Mouse (Mus musculus) testis, adult 2 months (tissue): Measurements from ENCODE around the gene Scly. TPM values are rescaled to one million over a fixed set of nuclear protein-coding genes. Genes with fewer than 3 reads are reported as not detected.

Experiments
- H3K27ac ChIP-seq: fragments of 200-500 bp; 2 replicates; pipeline ENCODE4 v1.5.1; 2012; ENCODE audit warnings: low read depth, low read length; ENCODE audit not compliant: control insufficient read depth, insufficient read depth
- H3K27me3 ChIP-seq: fragments of 200-500 bp; 2 replicates; pipeline ENCODE4 v1.6.1; 2012; ENCODE audit warnings: mild to moderate bottlenecking, low read length, moderate library complexity; ENCODE audit not compliant: control insufficient read depth, insufficient read depth
- H3K36me3 ChIP-seq: fragments of 200-500 bp; 2 replicates; pipeline ENCODE4 v1.6.1; 2012; ENCODE audit warnings: mild to moderate bottlenecking, low read length; ENCODE audit not compliant: control insufficient read depth, insufficient read depth
- H3K4me1 ChIP-seq: fragments of 200-500 bp; 2 replicates; pipeline ENCODE4 v1.6.1; 2012; ENCODE audit warnings: low read length; ENCODE audit not compliant: control insufficient read depth, insufficient read depth
- H3K4me3 ChIP-seq: fragments of 200-500 bp; 2 replicates; pipeline ENCODE4 v1.5.1; 2012; ENCODE audit warnings: low read depth, mild to moderate bottlenecking, low read length, moderate library complexity, mixed read lengths; ENCODE audit not compliant: control insufficient read depth
- CTCF ChIP-seq: fragments of 200-500 bp; IDR thresholded peaks from 2 replicates; pipeline ENCODE4 v1.5.1; 2012; ENCODE audit warnings: low read depth, mild to moderate bottlenecking, inconsistent platforms, low read length, moderate library complexity; ENCODE audit not compliant: control insufficient read depth, insufficient read depth, insufficient replicate concordance
- POLR2A ChIP-seq: fragments of 200-500 bp; IDR thresholded peaks from 2 replicates; pipeline ENCODE4 v1.6.1; 2012; ENCODE audit warnings: low read depth, mild to moderate bottlenecking, inconsistent platforms, low read length, moderate library complexity; ENCODE audit not compliant: control insufficient read depth
- polyA plus RNA-seq: library from polyadenylated mRNA; depleted of rRNA; stranded (reverse); fragments of >200 nt; gene quantifications from 2 replicates; pipeline ENCODE4 v1.2.3, GENCODE M21; 2012

Scly gene
- polyA plus RNA-seq, 1 experiment: 18.0 TPM

DNA sequence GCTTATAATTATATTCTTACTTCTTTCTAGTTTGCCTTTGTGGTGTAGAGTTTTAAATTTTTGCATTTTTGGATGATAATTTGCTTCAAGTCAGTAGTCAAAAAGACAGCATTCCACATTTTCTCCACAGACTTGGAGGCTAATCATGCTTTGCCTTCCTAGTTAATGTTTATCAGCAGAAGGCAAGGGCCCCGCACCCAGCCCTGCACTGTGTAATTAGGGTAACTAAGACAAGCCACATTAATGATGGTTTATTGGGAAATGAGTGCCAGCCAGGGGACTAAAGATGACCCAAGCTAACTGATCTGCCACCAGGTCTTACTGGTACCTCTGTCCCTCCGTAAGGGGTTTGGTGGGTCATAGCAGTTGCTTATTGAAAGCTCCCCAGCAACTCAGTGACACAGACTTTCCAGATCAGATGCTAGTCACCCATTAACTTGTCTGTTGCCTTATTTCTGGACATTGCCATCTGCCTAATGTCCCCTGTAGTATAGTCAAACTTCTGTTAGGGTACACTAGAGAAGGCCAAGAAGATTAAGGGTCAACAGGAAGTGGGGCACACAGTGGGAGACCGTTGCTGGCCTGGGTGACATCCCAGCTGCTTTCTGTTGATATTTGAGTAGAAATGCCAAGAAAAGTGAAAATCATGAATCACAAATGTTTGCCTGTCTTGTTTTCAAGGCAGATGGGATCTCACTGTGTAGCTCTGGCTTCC is 3.2 kb downstream of the Scly start:
- H3K4me3 ChIP-seq: no peak overlapping the region
- H3K4me1 ChIP-seq: peaks cover 9% of the 10 kb centered on the region
- no peaks in the 10 kb centered on the region for H3K27me3 ChIP-seq
- no peak overlapping the region for H3K27ac ChIP-seq
- TF ChIP-seq POLR2A (no peak), CTCF (no peak)
- H3K36me3 ChIP-seq: peaks cover 2% of the 10 kb centered on the region; the same call in 1 of the 2 replicates

DNA sequence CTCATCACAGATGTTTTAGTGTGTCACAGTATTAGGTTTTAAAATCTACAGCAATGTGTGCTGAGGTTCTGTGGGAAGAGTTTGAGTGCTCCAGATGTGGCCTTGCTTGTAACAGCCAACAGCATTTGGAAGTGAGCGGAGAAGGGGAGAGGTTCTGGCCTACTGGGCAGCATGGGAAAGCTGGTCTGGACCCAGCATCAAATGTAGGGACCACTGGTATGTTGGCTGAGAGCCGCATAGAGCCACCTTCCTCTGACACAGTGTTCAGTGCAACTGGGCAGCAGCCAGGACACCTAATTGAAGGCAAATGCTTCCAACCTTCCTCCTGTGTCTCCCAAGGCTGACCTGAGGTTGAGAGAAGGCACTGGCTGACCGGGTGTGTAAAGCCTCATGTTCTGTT is 3.9 kb downstream of the Scly start:
- Histone ChIP-seq H3K27me3 (no peaks in the 10 kb centered on the region), H3K36me3 (peaks cover 2% of the 10 kb centered on the region; the same call in 1 of the 2 replicates), H3K27ac (no peak overlapping the region), H3K4me3 (no peak overlapping the region), H3K4me1 (peaks cover 9% of the 10 kb centered on the region)
- no peak for TF ChIP-seq CTCF
- no peak for TF ChIP-seq POLR2A

DNA sequence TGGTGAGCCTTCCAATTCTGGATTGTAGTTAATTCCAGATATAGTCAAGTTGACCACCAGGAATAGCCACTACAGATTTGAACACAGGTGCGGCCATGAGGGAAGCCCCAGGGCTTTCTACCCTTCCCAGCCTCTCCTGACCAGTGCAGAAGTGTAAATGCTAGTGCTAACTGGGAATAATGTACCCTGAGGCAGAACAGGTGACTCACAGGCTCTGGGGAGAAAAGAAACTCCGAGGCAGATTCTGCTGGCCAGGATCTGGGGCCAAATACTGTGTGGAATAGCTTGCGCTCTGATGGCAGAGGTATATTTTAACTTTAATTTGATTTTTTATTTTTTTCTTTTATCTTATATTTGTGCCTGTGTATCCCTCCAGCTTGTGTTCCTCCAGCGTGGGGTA is 6.5 kb downstream of the Scly start:
- peaks cover 4% of the 10 kb centered on the region; the same call in 1 of the 2 replicates for H3K36me3 ChIP-seq
- no peak overlapping the region for H3K27ac ChIP-seq
- H3K4me1 ChIP-seq: no peaks in the 10 kb centered on the region
- TF ChIP-seq POLR2A (no peak), CTCF (no peak)
- no peak overlapping the region for H3K4me3 ChIP-seq
- no peaks in the 10 kb centered on the region for H3K27me3 ChIP-seq

DNA sequence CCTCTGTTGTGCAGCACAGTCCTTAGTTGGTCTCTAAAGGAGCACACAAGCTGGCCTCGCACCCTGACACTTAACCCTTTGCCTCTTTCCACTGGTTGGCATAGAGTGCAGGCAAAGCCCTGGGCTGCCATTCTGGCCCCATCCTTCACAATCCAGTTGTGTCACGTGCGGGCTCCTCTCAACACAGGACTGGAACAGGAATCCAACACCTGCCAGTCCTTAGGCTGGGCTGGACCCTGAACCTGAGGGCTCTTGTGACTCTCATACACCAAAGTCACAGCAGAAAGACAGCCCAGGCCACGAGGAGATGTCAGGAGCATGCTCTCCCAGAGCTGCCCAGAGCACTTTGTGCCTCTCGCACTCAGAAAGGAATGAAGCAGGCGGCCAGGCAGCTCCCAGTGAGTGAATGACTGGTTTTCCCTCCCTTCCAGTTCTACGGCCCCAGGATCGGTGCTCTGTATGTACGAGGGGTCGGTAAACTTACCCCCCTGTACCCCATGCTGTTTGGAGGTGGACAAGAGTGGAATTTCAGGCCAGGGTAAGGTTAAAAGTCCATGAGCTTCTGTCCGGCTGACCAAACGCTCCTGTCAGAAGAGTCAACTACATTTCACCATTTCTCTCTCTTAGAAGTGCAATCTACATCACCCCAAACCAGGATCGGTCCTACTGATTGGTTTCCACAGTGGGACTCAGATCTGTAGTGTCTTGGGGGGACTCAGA is 11.4 kb downstream of the Scly start:
- peaks cover 8% of the 10 kb centered on the region for H3K36me3 ChIP-seq

DNA sequence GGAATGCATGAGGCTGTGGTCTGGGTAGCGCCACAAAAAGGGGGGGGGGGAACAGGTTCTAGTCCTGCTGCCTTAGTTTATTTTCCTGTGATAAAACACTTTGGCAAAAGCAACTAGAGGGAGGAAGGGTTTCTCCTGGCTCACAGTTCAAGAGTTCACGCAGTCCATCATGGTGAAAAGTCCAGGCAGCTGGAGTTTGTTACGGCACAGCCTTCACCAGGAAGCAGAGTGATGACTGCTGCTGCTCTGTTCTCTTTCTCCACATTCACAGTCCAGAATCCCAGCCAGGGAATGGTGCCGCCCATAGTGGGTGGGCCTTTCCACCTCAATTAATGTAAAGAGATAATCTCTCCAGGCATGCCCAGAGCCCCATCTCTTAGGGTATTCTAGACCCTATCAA is 14.1 kb downstream of the Scly start:
- no peak overlapping the region for H3K4me3 ChIP-seq
- peaks cover 6% of the 10 kb centered on the region for H3K36me3 ChIP-seq
- TF ChIP-seq POLR2A: no peak
- no peak for TF ChIP-seq CTCF
- H3K27ac ChIP-seq: no peak overlapping the region
- H3K27me3 ChIP-seq: no peaks in the 10 kb centered on the region
- no peaks in the 10 kb centered on the region for H3K4me1 ChIP-seq

More for the DNA sequence above, 11.4 kb downstream of the Scly start:
- Histone ChIP-seq H3K27ac (no peak overlapping the region), H3K27me3 (no peaks in the 10 kb centered on the region), H3K4me1 (no peaks in the 10 kb centered on the region), H3K4me3 (no peak overlapping the region)
- TF ChIP-seq CTCF (no peak), POLR2A (no peak)

DNA sequence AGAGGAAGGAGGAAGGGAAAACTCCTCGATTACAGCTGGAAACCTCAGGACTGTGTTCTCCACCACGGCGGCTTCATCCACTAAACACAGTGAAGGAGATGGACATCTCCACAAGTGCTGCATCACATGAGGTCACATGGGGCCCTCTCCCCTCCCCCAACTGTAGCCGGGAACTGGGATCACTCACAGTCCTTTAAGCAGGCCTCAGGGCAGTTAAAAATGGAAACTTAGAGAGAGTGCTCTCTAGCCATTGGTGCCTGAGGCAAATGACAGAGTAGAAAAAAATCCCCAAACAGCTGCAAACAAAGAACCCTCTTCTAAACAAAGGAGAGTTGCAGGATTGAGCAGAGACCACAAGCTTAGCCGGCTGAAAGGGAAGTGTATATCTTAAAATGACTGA is 15.1 kb downstream of the Scly start:
- H3K27ac ChIP-seq: no peak overlapping the region
- TF ChIP-seq CTCF (no peak), POLR2A (no peak)

DNA sequence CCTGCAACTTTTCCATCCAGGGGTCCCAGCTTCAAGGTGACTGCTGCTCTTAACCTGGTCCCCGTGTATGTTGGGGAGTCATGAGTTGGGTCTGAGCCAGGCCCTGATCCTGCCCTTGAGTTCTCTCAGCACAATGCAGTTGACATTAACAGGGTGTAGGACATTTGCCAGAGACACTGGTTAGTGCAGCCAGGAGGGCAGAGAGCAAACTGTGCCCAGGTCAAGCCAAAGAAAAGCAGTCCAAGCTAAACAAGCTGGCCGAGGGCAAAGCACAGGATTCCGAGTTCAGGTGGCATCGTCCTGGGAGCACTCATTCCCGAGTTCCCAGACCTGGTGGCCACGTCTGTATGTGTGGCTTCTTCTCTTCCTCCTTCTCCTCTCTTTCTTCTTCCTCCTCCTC is 19.5 kb downstream of the Scly start:
- TF ChIP-seq CTCF (no peak), POLR2A (no peak)

More for the DNA sequence above, 15.1 kb downstream of the Scly start:
- Histone ChIP-seq H3K36me3 (peaks cover 6% of the 10 kb centered on the region), H3K4me1 (no peaks in the 10 kb centered on the region), H3K4me3 (no peak overlapping the region), H3K27me3 (no peaks in the 10 kb centered on the region)

More for the DNA sequence above, 19.5 kb downstream of the Scly start:
- Histone ChIP-seq H3K36me3 (peaks cover 2% of the 10 kb centered on the region), H3K27me3 (no peaks in the 10 kb centered on the region), H3K4me3 (no peak overlapping the region), H3K27ac (no peak overlapping the region), H3K4me1 (no peaks in the 10 kb centered on the region)
